Mouse (Mus musculus) liver, embryonic 13.5 days (tissue): ENCODE measurements at regions not wholly inside any gene's neighbourhood (a gene's known extent, or its start where the extent isn't known, plus 50 kb on each side); places are given as distances from the start of the nearest gene placed in this dataset.

ENCODE experiments used
- ATAC-seq: fragments of 200-750 bp; cut with Nextera tagmentation; 2 replicates; pipeline ENCODE4 v1.8.0; 2017; ENCODE audit warnings: low read depth, mild to moderate bottlenecking, moderate number of reproducible peaks, moderate library complexity
- DNase-seq: peaks from one replicate; pipeline ENCODE4 v3.0.0; 2022
- H3K27ac ChIP-seq: fragments of 300-500 bp; sonication (generic); 2 replicates; pipeline ENCODE4 v1.5.1; 2015; ENCODE audit warnings: moderate library complexity, mild to moderate bottlenecking, inconsistent platforms
- H3K27me3 ChIP-seq: fragments of 300-500 bp; sonication (generic); 2 replicates; pipeline ENCODE4 v1.6.1; 2015; ENCODE audit warnings: mild to moderate bottlenecking, inconsistent platforms
- H3K36me3 ChIP-seq: fragments of 300-500 bp; sonication (generic); 2 replicates; pipeline ENCODE4 v1.6.1; 2015; ENCODE audit warnings: mild to moderate bottlenecking, inconsistent platforms
- H3K4me1 ChIP-seq: fragments of 300-500 bp; sonication (generic); replicated peaks from 2 replicates; pipeline ENCODE4 v1.6.1; 2015; ENCODE audit warnings: inconsistent platforms
- H3K4me2 ChIP-seq: fragments of 300-500 bp; sonication (generic); 2 replicates; pipeline ENCODE4 v1.6.1; 2015; ENCODE audit warnings: inconsistent platforms, mild to moderate bottlenecking, moderate library complexity
- H3K4me3 ChIP-seq: fragments of 300-500 bp; sonication (generic); replicated peaks from 2 replicates; pipeline ENCODE4 v1.5.1; 2015; ENCODE audit warnings: mild to moderate bottlenecking, inconsistent platforms
- H3K9ac ChIP-seq: fragments of 300-500 bp; sonication (generic); 2 replicates; pipeline ENCODE4 v1.6.1; 2015; ENCODE audit warnings: mild to moderate bottlenecking, inconsistent platforms
- H3K9me3 ChIP-seq: fragments of 300-500 bp; sonication (generic); replicated peaks from 2 replicates; pipeline ENCODE4 v1.6.1; 2016; ENCODE audit warnings: inconsistent platforms
- WGBS: fragments of 180-500 bp; shearing (Covaris S2); methylation state at CpG from one replicate; pipeline ENCODE4 v1.1.7; 2015; ENCODE audit not compliant: insufficient replicate concordance; 5-methylcytosine and 5-hydroxymethylcytosine counted together

DNA sequence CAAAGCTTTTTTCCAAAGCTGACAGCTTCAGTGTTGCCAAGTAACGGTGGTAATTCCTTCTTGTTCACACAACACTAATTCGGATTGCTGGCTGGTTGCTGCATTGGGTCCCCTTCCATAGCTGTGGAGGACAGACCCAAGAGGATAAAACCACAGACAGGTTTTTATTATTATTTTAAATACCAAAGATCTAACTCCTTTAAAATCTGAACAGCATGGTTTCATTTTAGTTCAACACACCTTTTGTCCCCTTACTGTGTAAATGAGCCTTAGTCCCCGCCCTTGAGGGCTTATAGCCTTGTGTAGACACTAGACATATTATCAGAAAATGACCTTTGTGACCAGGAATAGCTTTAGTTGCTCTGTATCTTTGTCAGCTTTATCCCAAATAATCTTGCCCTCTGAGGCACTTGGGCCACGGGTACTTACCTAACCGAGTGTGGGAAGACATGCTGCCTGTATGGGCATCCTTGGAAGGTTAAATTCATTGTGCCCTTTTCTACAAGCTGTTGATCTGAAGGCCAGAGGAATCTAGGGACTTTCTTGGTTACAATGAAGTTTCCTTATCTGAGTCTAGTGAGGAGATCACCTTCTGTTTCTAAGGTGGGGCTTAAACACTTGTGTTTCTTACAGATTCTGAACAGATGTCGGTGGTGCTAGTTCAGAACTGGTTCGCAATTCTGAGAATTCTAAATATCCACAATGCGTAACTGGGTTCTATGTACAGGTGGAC, 99.6 kb downstream of the Rnd3 start:
- 54% methylated on average over 8 of the region's 8 CpGs for WGBS
- DNase-seq = no peak
- no peak overlapping the region for H3K27ac ChIP-seq
- no peaks in the 10 kb centered on the region for H3K27me3 ChIP-seq
- H3K36me3 ChIP-seq = no peaks in the 10 kb centered on the region
- no peaks in the 10 kb centered on the region for H3K4me1 ChIP-seq
- H3K4me3 ChIP-seq = no peak overlapping the region
- no peaks in the 10 kb centered on the region for H3K9me3 ChIP-seq
- no peak overlapping the region for H3K9ac ChIP-seq
- H3K4me2 ChIP-seq = no peak overlapping the region
- no peak for ATAC-seq

DNA sequence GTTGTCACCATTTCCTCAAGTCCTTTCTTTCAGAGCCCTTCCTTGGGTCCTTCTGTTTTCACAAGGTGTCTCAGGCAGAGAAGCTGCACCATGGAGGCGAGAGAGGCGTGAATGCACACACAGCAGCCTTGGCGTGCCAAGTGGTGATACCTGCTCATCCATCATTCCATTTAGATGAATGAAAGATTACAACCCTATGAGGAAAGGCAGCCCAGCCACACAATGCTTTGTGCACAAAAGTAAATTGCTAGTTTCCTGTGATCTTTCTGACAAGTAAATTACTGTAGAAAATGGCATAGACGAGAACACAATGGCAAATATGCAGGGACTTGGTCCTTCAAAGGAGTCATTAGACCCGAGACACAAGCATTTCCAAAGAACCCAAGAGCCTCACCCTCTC, 101.4 kb downstream of the Rnd3 start:
- no peaks in the 10 kb centered on the region for H3K36me3 ChIP-seq
- 72% methylated on average over 5 of the region's 5 CpGs for WGBS

GRCm38 (mm10) chr2:51045626-51046025, 103.3 kb downstream of the Rnd3 start:
- Histone ChIP-seq H3K27ac (no peak overlapping the region), H3K27me3 (no peaks in the 10 kb centered on the region), H3K4me1 (no peaks in the 10 kb centered on the region), H3K4me3 (no peak overlapping the region), H3K9ac (no peak overlapping the region), H3K36me3 (no peaks in the 10 kb centered on the region), H3K9me3 (no peaks in the 10 kb centered on the region), H3K4me2 (no peak overlapping the region)
- no peak for DNase-seq
- WGBS = 71% methylated on average over 2 of the region's 2 CpGs
- no peak for ATAC-seq

More for the DNA sequence above, 101.4 kb downstream of the Rnd3 start:
- Histone ChIP-seq H3K27me3 (no peaks in the 10 kb centered on the region), H3K4me1 (no peaks in the 10 kb centered on the region), H3K4me2 (no peak overlapping the region), H3K4me3 (no peak overlapping the region), H3K9ac (no peak overlapping the region), H3K27ac (no peak overlapping the region), H3K9me3 (no peaks in the 10 kb centered on the region)
- ATAC-seq (no peak), DNase-seq (no peak)

DNA sequence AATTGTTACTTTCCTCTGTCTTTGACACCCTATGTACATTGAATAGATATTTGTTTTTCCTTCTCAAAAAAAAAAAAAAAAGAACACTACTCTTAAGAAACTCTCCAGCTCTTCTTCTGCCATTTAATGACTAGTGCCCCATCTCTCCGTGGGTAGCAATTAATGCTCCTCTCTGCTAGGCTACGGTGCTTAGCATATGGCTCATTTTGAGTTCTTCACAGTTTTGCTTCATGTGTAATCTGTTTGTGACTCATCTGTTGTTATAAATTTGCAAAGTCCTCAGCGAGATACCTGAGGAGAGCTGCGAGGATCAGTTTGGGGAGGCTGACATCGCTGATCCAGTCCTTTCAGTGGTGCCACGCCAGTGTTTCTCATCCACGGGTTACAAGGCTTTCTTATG, 107.8 kb downstream of the Rnd3 start:
- H3K4me1 ChIP-seq = no peaks in the 10 kb centered on the region
- WGBS = 51% methylated on average over 7 of the region's 7 CpGs
- no peak for ATAC-seq
- no peaks in the 10 kb centered on the region for H3K9me3 ChIP-seq
- no peaks in the 10 kb centered on the region for H3K27me3 ChIP-seq
- H3K9ac ChIP-seq = no peak overlapping the region
- no peak overlapping the region for H3K4me3 ChIP-seq
- no peak overlapping the region for H3K4me2 ChIP-seq
- no peaks in the 10 kb centered on the region for H3K36me3 ChIP-seq
- no peak for DNase-seq
- no peak overlapping the region for H3K27ac ChIP-seq

- ATAC-seq (no peak), DNase-seq (no peak)
- Histone ChIP-seq H3K9ac (no peak overlapping the region), H3K36me3 (no peaks in the 10 kb centered on the region), H3K27ac (no peak overlapping the region), H3K4me2 (peak overlapping the region; percentile 14; the same call in 1 of the 2 replicates), H3K4me1 (no peaks in the 10 kb centered on the region), H3K9me3 (no peaks in the 10 kb centered on the region), H3K4me3 (no peak overlapping the region), H3K27me3 (no peaks in the 10 kb centered on the region)
- 64% methylated on average over 6 of the region's 6 CpGs for WGBS
Observed at GRCm38 (mm10) chr2:51038685-51039084, 110.2 kb downstream of the Rnd3 start.

- Histone ChIP-seq H3K4me1 (no peaks in the 10 kb centered on the region), H3K36me3 (no peaks in the 10 kb centered on the region), H3K4me2 (no peak overlapping the region), H3K4me3 (no peak overlapping the region), H3K27ac (no peak overlapping the region), H3K27me3 (no peaks in the 10 kb centered on the region), H3K9me3 (no peaks in the 10 kb centered on the region), H3K9ac (no peak overlapping the region)
- ATAC-seq (no peak), DNase-seq (no peak)
- 61% methylated on average over 5 of the region's 5 CpGs for WGBS
Observed at GRCm38 (mm10) chr2:51036995-51037394, 111.9 kb downstream of the Rnd3 start.

DNA sequence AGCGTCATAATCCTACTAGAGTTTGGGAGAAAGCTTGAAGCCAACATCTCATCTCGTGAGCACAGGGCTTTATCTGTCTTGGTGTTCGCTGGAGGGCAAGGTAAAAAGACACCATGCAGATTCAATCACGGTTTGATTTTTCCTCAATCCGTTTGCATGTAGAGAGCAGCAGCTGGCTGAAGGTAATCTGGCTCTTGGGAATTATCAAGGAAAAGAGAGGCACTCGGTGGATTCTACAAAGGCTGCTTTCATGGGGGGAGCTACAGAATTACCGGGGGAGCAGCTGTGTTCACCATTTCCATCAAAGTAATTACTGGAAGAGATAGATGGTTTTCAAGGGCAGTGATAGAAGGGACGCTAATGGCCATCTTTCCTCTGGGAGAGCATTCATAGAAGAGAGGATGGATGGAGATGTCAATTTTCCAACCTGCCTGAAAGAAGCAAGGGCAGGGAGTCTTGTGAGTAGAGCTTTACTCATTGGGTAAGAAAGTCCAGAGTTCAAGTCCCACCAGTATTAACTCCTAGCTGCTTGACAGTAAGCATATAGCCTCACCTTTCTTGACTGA, 112.6 kb downstream of the Rnd3 start:
- DNase-seq = no peak
- Histone ChIP-seq H3K9ac (no peak overlapping the region), H3K27ac (no peak overlapping the region), H3K4me1 (no peaks in the 10 kb centered on the region), H3K36me3 (no peaks in the 10 kb centered on the region), H3K4me3 (no peak overlapping the region), H3K9me3 (no peaks in the 10 kb centered on the region), H3K27me3 (no peaks in the 10 kb centered on the region), H3K4me2 (no peak overlapping the region)
- ATAC-seq = no peak
- WGBS = 66% methylated on average over 8 of the region's 8 CpGs

- H3K4me1 ChIP-seq = no peaks in the 10 kb centered on the region
- no peak overlapping the region for H3K27ac ChIP-seq
- H3K4me3 ChIP-seq = no peak overlapping the region
- no peak overlapping the region for H3K9ac ChIP-seq
- 87% methylated on average over 7 of the region's 7 CpGs for WGBS
- no peak overlapping the region for H3K4me2 ChIP-seq
- no peaks in the 10 kb centered on the region for H3K36me3 ChIP-seq
- DNase-seq = no peak
- no peaks in the 10 kb centered on the region for H3K9me3 ChIP-seq
- no peak for ATAC-seq
- H3K27me3 ChIP-seq = no peaks in the 10 kb centered on the region
Observed at GRCm38 (mm10) chr2:51033881-51034280, 115.0 kb downstream of the Rnd3 start.

- Histone ChIP-seq H3K4me3 (no peak overlapping the region), H3K27ac (no peak overlapping the region), H3K9ac (no peak overlapping the region), H3K9me3 (no peaks in the 10 kb centered on the region), H3K36me3 (no peaks in the 10 kb centered on the region), H3K4me2 (no peak overlapping the region), H3K27me3 (no peaks in the 10 kb centered on the region), H3K4me1 (no peaks in the 10 kb centered on the region)
- ATAC-seq = no peak
- 51% methylated on average over 2 of the region's 2 CpGs for WGBS
- no peak for DNase-seq
Observed at GRCm38 (mm10) chr2:51022479-51022878, 126.4 kb downstream of the Rnd3 start.

GRCm38 (mm10) chr2:51016129-51016402, 132.8 kb downstream of the Rnd3 start:
- Histone ChIP-seq H3K36me3 (no peaks in the 10 kb centered on the region), H3K4me2 (no peak overlapping the region), H3K27ac (no peak overlapping the region), H3K4me1 (no peaks in the 10 kb centered on the region), H3K9me3 (no peaks in the 10 kb centered on the region), H3K4me3 (no peak overlapping the region), H3K27me3 (no peaks in the 10 kb centered on the region), H3K9ac (no peak overlapping the region)
- 59% methylated on average over 5 of the region's 5 CpGs for WGBS
- ATAC-seq (no peak), DNase-seq (no peak)

GRCm38 (mm10) chr2:51015360-51016128, 133.4 kb downstream of the Rnd3 start:
- Histone ChIP-seq H3K36me3 (no peaks in the 10 kb centered on the region), H3K4me1 (no peaks in the 10 kb centered on the region), H3K27me3 (no peaks in the 10 kb centered on the region), H3K9ac (no peak overlapping the region), H3K4me3 (no peak overlapping the region), H3K27ac (no peak overlapping the region), H3K9me3 (no peaks in the 10 kb centered on the region), H3K4me2 (no peak overlapping the region)
- DNase-seq = no peak
- 49% methylated on average over 7 of the region's 7 CpGs for WGBS
- no peak for ATAC-seq

GRCm38 (mm10) chr2:51014232-51014631, 134.7 kb downstream of the Rnd3 start:
- H3K4me3 ChIP-seq = no peak overlapping the region
- no peaks in the 10 kb centered on the region for H3K36me3 ChIP-seq
- no peak overlapping the region for H3K4me2 ChIP-seq
- DNase-seq (no peak), ATAC-seq (no peak)
- H3K27ac ChIP-seq = no peak overlapping the region
- H3K9ac ChIP-seq = no peak overlapping the region
- no peaks in the 10 kb centered on the region for H3K27me3 ChIP-seq
- H3K9me3 ChIP-seq = no peaks in the 10 kb centered on the region
- no peaks in the 10 kb centered on the region for H3K4me1 ChIP-seq
